Mouse (Mus musculus) embryonic facial prominence, embryonic 11.5 days (tissue): ENCODE results near the gene Mrgpra1. TPM values are rescaled to one million over a fixed set of nuclear protein-coding genes. Genes with fewer than 3 reads are reported as not detected.
"Not testable (repeated sequence)": the region's sequence is repeated elsewhere in the genome, so short reads cannot be mapped to it uniquely, and the experiment has no call there.

Experiments
- ATAC-seq: fragments of 200-750 bp; cut with Nextera tagmentation; replicated peaks from 2 replicates; pipeline ENCODE4 v1.8.0; 2017; ENCODE audit warnings: low read depth; ENCODE audit not compliant: insufficient number of reproducible peaks, low FRiP score, low TSS enrichment
- DNase-seq: peaks from one replicate; pipeline ENCODE4 v3.0.0-alpha.2; 2015; ENCODE audit warnings: low spot score
- H3K27ac ChIP-seq: fragments of 300-500 bp; sonication (generic); replicated peaks from 2 replicates; pipeline ENCODE4 v1.5.1; 2014; ENCODE audit warnings: mild to moderate bottlenecking, low read depth, low read length, control low read depth
- H3K27me3 ChIP-seq: fragments of 300-500 bp; sonication (generic); 2 replicates; pipeline ENCODE4 v1.6.1; 2014; ENCODE audit warnings: mild to moderate bottlenecking, low read length, moderate library complexity, mixed read lengths; ENCODE audit not compliant: control insufficient read depth, insufficient read depth
- H3K36me3 ChIP-seq: fragments of 300-500 bp; sonication (generic); replicated peaks from 2 replicates; pipeline ENCODE4 v1.6.1; 2014; ENCODE audit warnings: low read depth, mild to moderate bottlenecking, low read length, moderate library complexity, mixed read lengths; ENCODE audit not compliant: control insufficient read depth, insufficient read depth
- H3K4me1 ChIP-seq: fragments of 300-500 bp; sonication (generic); 2 replicates; pipeline ENCODE4 v1.6.1; 2014; ENCODE audit warnings: low read length, mixed read lengths; ENCODE audit not compliant: control insufficient read depth, insufficient read depth
- H3K4me2 ChIP-seq: fragments of 300-500 bp; sonication (generic); 2 replicates; pipeline ENCODE4 v1.6.1; 2014; ENCODE audit warnings: low read depth, mild to moderate bottlenecking, control low read depth, low read length, moderate library complexity
- H3K4me3 ChIP-seq: fragments of 300-500 bp; sonication (generic); 2 replicates; pipeline ENCODE4 v1.5.1; 2014; ENCODE audit warnings: low read depth, low read length, control low read depth
- H3K9ac ChIP-seq: fragments of 300-500 bp; sonication (generic); replicated peaks from 2 replicates; pipeline ENCODE4 v1.6.1; 2014; ENCODE audit warnings: mild to moderate bottlenecking, control low read depth, low read length
- H3K9me3 ChIP-seq: fragments of 300-500 bp; sonication (generic); replicated peaks from 2 replicates; pipeline ENCODE4 v1.6.1; 2016; ENCODE audit warnings: mild to moderate bottlenecking, low read length, inconsistent platforms, mixed read lengths; ENCODE audit not compliant: control insufficient read depth
- WGBS: fragments of 180-500 bp; shearing (Covaris S2); extraction: QIAGEN DNeasy Blood & Tissue Kit; methylation state at CpG from one replicate; pipeline ENCODE4 v1.1.7; 2014; 5-methylcytosine and 5-hydroxymethylcytosine counted together
- polyA plus RNA-seq: library from polyadenylated mRNA; unstranded; fragments of >200 nt; fragmentation: Nextera tagmentation; extraction: Ambion mirVana; gene quantifications from 2 replicates; pipeline ENCODE4 v1.2.1, GENCODE M21; 2014

The Mrgpra1 gene
- polyA plus RNA-seq = not detected in 2 replicates

DNA sequence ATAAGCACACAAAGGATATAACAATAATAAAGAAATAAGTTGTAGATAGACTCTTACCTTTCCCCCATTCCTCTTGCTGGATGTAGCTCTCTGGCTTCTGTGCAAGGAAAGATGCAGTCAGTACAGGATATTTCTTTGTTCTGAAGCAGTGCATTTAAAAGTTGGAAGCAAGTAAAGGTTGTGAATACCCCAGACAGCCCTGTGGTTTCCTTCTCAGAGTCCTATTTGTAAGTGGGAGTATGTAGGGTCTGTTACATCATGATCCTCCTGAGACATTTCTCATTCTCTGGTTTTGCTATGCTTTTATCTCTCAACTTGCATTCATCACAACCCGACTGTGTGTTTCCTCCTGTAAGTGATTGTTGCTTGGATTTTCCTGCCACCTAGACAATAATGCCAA is at the start of gene Mrgpra1:
Gene Mrgpra1 (minus strand): TSS at position 101 of the 400 bp plus-strand sequence.
- Histone ChIP-seq H3K36me3 (no peaks in the 10 kb centered on the region), H3K4me2 (no peak within 1 kb of the TSS), H3K4me3 (no peak within 1 kb of the TSS), H3K9me3 (no peaks in the 10 kb centered on the region; the same call in 1 of the 2 replicates), H3K27ac (no peak within 1 kb of the TSS), H3K4me1 (no peaks in the 10 kb centered on the region), H3K27me3 (no peaks in the 10 kb centered on the region), H3K9ac (no peak within 1 kb of the TSS)
- DNase-seq (no peak), ATAC-seq (no peak)
- 95% methylated on average over 1 of the region's 1 CpGs for WGBS

- no peaks in the 10 kb centered on the region for H3K36me3 ChIP-seq
- H3K27ac ChIP-seq = no peak overlapping the region
- no peaks in the 10 kb centered on the region for H3K27me3 ChIP-seq
- no peaks in the 10 kb centered on the region for H3K4me1 ChIP-seq
- H3K4me2 ChIP-seq = no peak overlapping the region
- ATAC-seq (no peak), DNase-seq (no peak)
- no peak overlapping the region for H3K4me3 ChIP-seq
- no peak overlapping the region for H3K9ac ChIP-seq
- H3K9me3 ChIP-seq = no peaks in the 10 kb centered on the region
These were observed 47.1 kb upstream of the Mrgpra1 start for GRCm38 (mm10) chr7:47401125-47401524.

DNA sequence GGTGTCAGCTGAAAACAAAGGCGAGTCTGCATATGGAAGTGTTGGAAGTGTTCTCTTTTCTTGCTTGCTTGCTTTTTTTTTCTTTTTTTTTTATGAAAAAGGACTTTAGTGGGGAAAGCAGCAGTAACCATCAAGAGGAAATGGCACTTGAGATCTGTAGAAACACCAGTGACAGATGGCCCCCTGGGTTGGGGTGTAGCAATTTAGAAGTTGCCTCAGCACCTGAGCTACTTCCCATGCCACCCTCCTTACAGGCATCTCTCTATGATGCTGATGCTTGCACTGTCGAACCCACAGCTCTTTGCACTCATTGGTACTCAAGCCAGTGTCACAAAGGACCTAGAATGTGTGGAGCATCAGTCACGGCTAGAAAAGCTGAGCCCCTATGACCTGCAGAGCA is 5.6 kb downstream of the Mrgpra1 start:
- Histone ChIP-seq H3K27ac (no peak overlapping the region), H3K36me3 (no peaks in the 10 kb centered on the region), H3K4me3 (no peak overlapping the region), H3K9ac (no peak overlapping the region), H3K9me3 (no peaks in the 10 kb centered on the region), H3K27me3 (no peaks in the 10 kb centered on the region), H3K4me2 (no peak overlapping the region), H3K4me1 (no peaks in the 10 kb centered on the region)
- DNase-seq = no peak
- 72% methylated on average over 3 of the region's 3 CpGs for WGBS
- ATAC-seq = no peak

DNA sequence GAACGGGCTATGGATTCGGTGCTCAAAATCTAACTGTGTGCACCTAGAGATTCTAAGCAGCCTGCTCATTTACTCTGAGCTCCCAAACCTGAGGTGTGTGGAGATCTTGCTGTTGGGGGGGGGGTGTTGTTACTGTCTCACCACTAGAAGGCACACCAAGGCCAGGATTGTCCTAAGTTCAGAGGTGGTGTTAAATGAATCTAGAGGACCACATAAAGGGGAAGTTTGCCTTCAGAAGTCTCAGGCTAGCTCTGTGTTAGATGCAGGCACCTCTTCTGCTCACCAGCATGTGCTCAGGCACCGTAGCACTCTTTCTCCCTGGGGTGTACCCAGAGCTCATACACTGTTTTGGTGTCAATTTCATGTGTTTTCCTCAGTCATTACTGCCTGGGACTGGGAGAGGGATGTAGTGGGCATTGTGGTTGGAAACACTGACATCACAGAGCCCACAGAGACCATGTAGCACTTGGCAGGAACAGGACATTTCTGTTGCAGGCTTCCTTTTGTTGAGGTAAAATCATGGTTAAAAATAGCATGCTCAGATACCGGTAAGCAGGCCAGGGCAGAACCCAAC is 8.0 kb downstream of the Mrgpra1 start:
- Histone ChIP-seq H3K4me3 (no peak overlapping the region), H3K9ac (no peak overlapping the region), H3K27me3 (no peaks in the 10 kb centered on the region), H3K27ac (no peak overlapping the region), H3K4me1 (no peaks in the 10 kb centered on the region), H3K9me3 (no peaks in the 10 kb centered on the region), H3K36me3 (no peaks in the 10 kb centered on the region), H3K4me2 (no peak overlapping the region)
- WGBS = 84% methylated on average over 4 of the region's 4 CpGs
- no peak for DNase-seq
- no peak for ATAC-seq

DNA sequence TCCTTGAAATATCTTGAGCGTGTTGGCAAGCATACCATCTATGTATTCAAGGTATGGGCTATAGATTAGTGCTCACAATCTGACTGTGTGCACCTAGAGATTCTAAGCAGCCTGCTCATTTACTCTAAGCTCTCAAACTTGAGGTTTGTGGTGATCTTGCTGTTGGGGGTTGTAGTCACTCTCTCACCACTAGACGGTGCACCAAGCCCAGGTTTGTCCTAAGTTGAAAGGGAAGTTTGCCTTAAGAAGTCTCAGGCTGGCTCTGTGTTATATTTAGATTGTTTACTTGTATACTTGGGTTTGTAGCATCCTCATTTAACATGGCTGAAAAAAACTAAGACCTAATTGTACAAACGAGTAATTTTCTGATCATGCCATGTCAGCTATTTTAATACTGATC is 12.2 kb downstream of the Mrgpra1 start:
- ATAC-seq = not testable (repeated sequence)
- WGBS = 78% methylated on average over 3 of the region's 3 CpGs

DNA sequence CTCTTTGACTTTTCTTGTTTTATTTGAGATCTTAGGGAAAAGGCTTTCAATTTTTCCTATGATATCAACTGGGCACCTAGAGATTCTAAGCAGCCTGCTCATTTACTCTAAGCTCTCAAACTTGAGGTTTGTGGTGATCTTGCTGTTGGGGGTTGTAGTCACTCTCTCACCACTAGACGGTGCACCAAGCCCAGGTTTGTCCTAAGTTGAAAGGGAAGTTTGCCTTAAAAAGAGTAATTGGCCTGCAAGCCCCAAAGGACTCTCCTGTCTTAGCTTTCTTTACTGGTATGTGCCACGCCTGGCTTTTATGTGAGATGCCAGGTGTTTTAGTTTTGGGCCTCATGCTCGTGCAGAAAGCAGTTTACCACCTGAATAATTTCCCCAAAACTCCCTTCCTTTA is 12.7 kb downstream of the Mrgpra1 start:
- H3K4me3 ChIP-seq, DNase-seq, H3K9me3 ChIP-seq, ATAC-seq, H3K4me1 ChIP-seq, H3K36me3 ChIP-seq, H3K9ac ChIP-seq, H3K27me3 ChIP-seq, H3K27ac ChIP-seq, H3K4me2 ChIP-seq: not testable (repeated sequence)
- 59% methylated on average over 3 of the region's 3 CpGs for WGBS

More for the DNA sequence above, 12.2 kb downstream of the Mrgpra1 start:
- H3K27me3 ChIP-seq, H3K27ac ChIP-seq, H3K4me3 ChIP-seq, H3K9me3 ChIP-seq, H3K4me2 ChIP-seq, H3K9ac ChIP-seq, DNase-seq, H3K36me3 ChIP-seq, H3K4me1 ChIP-seq: not testable (repeated sequence)

DNA sequence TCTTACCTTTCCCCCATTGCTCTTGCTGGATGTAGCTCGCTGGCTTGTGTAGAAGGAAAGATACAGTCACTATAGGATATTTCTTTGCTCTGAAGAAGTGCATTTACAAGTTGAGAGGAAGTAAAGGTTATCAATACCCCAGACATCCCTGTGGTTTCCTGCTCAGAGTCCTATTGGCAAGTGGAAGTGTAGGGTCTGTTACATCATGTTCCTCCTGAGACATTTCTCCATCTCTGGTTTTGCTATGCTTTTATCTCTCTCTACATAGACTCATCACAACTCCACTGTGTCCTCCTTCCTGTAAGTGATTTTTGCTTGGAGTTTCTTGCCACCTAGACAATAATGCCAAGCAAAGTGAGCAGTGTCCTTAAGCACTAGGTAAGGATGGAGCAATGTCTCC is 35.7 kb downstream of the Mrgpra1 start:
- no peak overlapping the region for H3K9ac ChIP-seq
- no peaks in the 10 kb centered on the region for H3K4me1 ChIP-seq
- WGBS = 52% methylated on average over 1 of the region's 1 CpGs
- ATAC-seq (no peak), DNase-seq (no peak)
- no peak overlapping the region for H3K27ac ChIP-seq
- no peaks in the 10 kb centered on the region for H3K27me3 ChIP-seq
- no peaks in the 10 kb centered on the region for H3K9me3 ChIP-seq
- H3K4me3 ChIP-seq = no peak overlapping the region
- H3K4me2 ChIP-seq = no peak overlapping the region
- no peaks in the 10 kb centered on the region for H3K36me3 ChIP-seq

GRCm38 (mm10) chr7:47312289-47312688 is 41.8 kb downstream of the Mrgpra1 start:
- Histone ChIP-seq H3K27ac (no peak overlapping the region), H3K4me2 (no peak overlapping the region), H3K27me3 (no peaks in the 10 kb centered on the region), H3K9ac (no peak overlapping the region), H3K36me3 (no peaks in the 10 kb centered on the region), H3K4me3 (no peak overlapping the region), H3K4me1 (no peaks in the 10 kb centered on the region), H3K9me3 (no peaks in the 10 kb centered on the region)
- DNase-seq = no peak
- WGBS = 37% methylated on average over 4 of the region's 4 CpGs
- no peak for ATAC-seq
